Mouse (Mus musculus): ENCODE measurements around the gene Olfr552. TPM values are rescaled to one million over a fixed set of nuclear protein-coding genes. Genes with fewer than 3 reads are reported as not detected.
"Not testable (repeated sequence)": the region's sequence is repeated elsewhere in the genome, so short reads cannot be mapped to it uniquely, and the experiment has no call there.

The Olfr552 gene
- total RNA-seq, 2 experiments from 2014 or later, result 0.07 TPM; not detected in 1

- Histone ChIP-seq H3K27ac (no peak overlapping the region), H3K4me3 (no peak overlapping the region)
- TF ChIP-seq CTCF (IDR thresholded peaks at IDR 0.05), result peak; percentile 59
- peak in 1 of 2 experiments; percentile 18 for DNase-seq (ENCODE audit: extremely low spot score in 1 of 2, low spot score in 2 of 2)
- intact Hi-C loops (cut with DNase I), result loop anchor here (1.0 kb wide), 1 partner anchor 123 kb away; no protein-coding TSS in a partner anchor
These were observed 39.1 kb downstream of the Olfr552 start for GRCm38 (mm10) chr7:102636665-102637064.

- intact Hi-C loops (cut with DNase I), result no loop called here
- DNase-seq (ENCODE audit: extremely low spot score in 1 of 2, low spot score in 2 of 2), result no peak
- H3K4me3 ChIP-seq, result no peak within 1 kb of the TSS
- TF ChIP-seq CTCF (IDR thresholded peaks at IDR 0.05), result no peak
- H3K27ac ChIP-seq, result no peak within 1 kb of the TSS
These were observed 40.6 kb downstream of the Olfr552 start, which contains the start of gene Olfr554 for GRCm38 (mm10) chr7:102638132-102638531. Olfr554 (plus strand) TSS chr7:102638432.

GRCm38 (mm10) chr7:102644945-102645344, 47.4 kb downstream of the Olfr552 start:
- intact Hi-C loops (cut with DNase I), result not testable (repeated sequence)

More at GRCm38 (mm10) chr7:102644945-102645344, 47.4 kb downstream of the Olfr552 start:
- not testable (repeated sequence) for H3K4me3 ChIP-seq; H3K27ac ChIP-seq; DNase-seq (ENCODE audit: extremely low spot score in 1 of 2, low spot score in 2 of 2)

Other genes with a start within 250 kb of the Olfr552 start
- gene Rrm1, start 156.1 kb upstream of the Olfr552 start, total RNA-seq (2021), result 10 to 100 TPM; 10.4 to 12.3 TPM
- gene Olfr543, start 116.1 kb upstream of the Olfr552 start, total RNA-seq (2021), result not detected
- not detected for gene Olfr544, start 109.5 kb upstream of the Olfr552 start, total RNA-seq (2021)
- not detected for gene Olfr545, start 98.2 kb upstream of the Olfr552 start, total RNA-seq (2021)
- gene Olfr547, start 63.0 kb upstream of the Olfr552 start, total RNA-seq (2021), result not detected
- gene Olfr548-ps1, start 56.9 kb upstream of the Olfr552 start, total RNA-seq (2021), result not detected
- not detected for gene Olfr549, start 47.9 kb upstream of the Olfr552 start, total RNA-seq (2021)
- gene Trim21, start 32.3 kb upstream of the Olfr552 start, total RNA-seq (2021), result 1 to 10 TPM; 2.7 to 4.0 TPM
- gene Olfr550, start 26.3 kb upstream of the Olfr552 start, total RNA-seq (2021), result under 1 TPM; 0.25 to 0.42 TPM
- not detected for gene Olfr551, start 5.9 kb upstream of the Olfr552 start, total RNA-seq (2021)
- not detected for gene Olfr553, start 20.4 kb downstream of the Olfr552 start, total RNA-seq (2021)
- gene Olfr554, start 40.7 kb downstream of the Olfr552 start, total RNA-seq (2021), result not detected
- not detected for gene Olfr555, start 61.1 kb downstream of the Olfr552 start, total RNA-seq (2021)
- gene Olfr556, start 67.1 kb downstream of the Olfr552 start, total RNA-seq (2021), result not detected
- gene Trim68, start 89.6 kb downstream of the Olfr552 start, total RNA-seq (2021), result 1 to 10 TPM; 4.9 to 6.2 TPM
- under 1 TPM in 1 of 2 experiments, not detected in 1; 0.21 TPM for gene Olfr557, start 98.1 kb downstream of the Olfr552 start, total RNA-seq (2021)
- gene Olfr558, start 104.4 kb downstream of the Olfr552 start, total RNA-seq (2021), result under 1 TPM; 0.21 to 0.25 TPM
- not detected for gene Olfr33, start 121.3 kb downstream of the Olfr552 start, total RNA-seq (2021)
- gene Olfr559, start 129.7 kb downstream of the Olfr552 start, total RNA-seq (2021), result not detected
- under 1 TPM in 1 of 2 experiments, not detected in 1; 0.16 TPM for gene Olfr560, start 161.6 kb downstream of the Olfr552 start, total RNA-seq (2021)
- 1 to 10 TPM in 1 of 2 experiments, under 1 TPM in 1; 0.88 to 1.0 TPM for gene Olfr78, start 161.7 kb downstream of the Olfr552 start, total RNA-seq (2021)
- gene Olfr561, start 173.5 kb downstream of the Olfr552 start, total RNA-seq (2021), result not detected
- not detected for gene Olfr564, start 205.7 kb downstream of the Olfr552 start, total RNA-seq (2021)

Measured in left cerebral cortex, adult 2 months (tissue).